Mouse (Mus musculus): ENCODE data around the gene Gm1110.
"Not testable (repeated sequence)": the region's sequence is repeated elsewhere in the genome, so short reads cannot be mapped to it uniquely, and the experiment has no call there.

Gene Gm1110

DNA sequence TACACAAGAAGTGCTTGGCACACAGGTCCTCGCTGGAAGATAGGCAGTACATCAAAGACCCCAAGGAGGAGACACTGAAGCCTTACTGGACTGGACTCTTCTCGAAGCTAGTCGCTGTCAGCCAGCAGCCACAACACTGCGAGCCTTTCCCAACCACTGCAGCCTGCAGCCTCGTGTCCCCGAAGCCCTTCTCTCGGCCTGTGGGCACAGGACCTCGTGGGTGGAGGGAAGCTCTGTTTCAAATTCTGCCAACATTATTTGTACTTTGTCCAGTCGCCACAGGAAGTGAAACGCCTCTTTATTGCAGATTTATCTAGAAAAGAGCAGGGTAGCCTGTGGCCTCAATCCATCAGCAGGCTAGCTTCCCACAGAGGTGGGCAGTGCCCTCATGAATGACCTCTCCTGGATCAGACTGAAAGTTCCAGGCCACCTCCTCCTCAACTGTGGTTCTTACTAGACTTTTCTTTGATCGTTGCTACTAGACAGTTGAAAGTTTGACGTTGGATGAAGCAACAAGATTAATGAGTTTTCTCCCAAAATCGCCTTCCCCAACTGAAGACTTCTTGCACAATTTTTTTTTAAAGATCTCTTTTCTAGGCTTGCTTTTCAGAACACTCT, at the start of gene Gm1110:
Gm1110 (minus strand) TSS at position 203 of the 618 bp plus-strand sequence.
- no peak for DNase-seq (ENCODE audit: low spot score)

DNA sequence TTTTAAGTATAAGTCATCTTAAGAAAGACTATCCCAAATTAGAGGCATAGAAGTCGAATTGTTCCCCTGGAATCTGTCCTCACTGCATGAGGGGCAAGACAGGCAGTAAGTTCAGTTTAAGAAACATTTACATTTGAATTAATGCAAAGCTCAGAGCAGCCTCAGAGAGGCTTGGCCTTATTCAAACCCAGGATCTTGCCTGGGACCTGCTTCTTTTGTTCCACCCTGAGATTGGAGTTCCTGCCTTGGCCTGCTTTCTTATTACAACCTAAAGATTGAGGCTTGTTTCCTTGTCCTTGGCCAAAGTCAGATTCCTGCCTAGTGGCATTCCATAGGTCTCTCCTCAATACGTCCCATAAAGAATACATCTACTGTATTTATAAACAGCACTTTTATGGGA, 24.9 kb upstream of the Gm1110 start:
- no peak for DNase-seq (ENCODE audit: low spot score)

DNA sequence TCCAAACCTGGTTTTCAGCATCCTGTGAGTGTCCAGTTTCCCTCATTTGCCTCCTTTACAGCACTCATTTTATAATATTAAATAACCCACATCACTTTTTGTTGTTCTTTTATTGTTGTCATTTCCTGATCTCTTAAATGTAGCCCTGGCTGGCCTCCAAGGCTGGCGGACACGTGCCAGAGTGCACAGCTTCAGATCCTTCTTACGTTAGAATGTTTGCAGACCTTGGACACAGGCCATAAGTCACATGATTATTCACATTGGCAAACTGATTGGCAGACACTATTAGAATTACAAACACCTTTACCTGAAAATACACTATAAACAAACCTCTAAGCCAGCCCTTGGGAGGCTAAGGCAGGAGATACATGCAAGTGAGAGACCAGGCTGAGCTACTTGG, 1.2 kb upstream of the Gm1110 start:
- DNase-seq (ENCODE audit: low spot score): no peak

DNA sequence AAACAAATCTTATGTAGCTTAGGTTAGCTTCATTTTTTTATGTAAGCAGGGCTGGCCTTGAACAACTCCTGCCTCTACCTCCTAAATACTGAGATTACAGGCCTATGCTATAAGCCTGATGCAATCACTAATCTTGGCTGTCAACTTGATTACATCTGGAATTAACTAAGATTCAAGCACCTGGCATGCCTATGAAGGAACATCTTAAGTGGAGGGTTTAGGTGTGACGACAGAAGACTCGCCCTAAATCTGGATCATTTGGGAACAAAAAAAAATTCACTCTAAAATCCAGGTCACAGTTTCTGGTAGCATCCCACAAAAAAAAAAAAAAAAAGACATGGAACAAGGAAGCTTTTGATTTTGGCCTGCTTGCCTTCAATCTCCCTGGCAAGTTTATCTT, 3.1 kb downstream of the Gm1110 start:
- DNase-seq (ENCODE audit: low spot score): no peak

DNA sequence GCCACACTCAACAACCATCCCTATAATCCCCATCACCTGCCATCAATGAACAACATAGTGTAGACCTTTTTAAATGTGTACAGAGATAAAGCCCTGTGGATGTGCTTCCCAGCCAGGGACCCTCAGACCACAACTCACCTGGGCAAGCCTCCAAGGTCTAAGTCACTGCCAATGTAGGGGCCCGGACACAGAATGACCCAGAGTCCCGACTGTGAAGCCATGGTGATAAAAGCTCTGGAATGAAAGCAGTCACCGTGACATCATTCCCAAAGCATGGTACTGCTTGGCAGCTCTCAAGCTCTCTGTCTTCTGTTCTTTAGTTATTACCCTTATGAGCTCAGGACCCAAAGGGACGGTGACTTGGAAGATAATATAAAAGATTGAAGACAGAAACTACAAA, 9.8 kb downstream of the Gm1110 start:
- DNase-seq (ENCODE audit: low spot score): no peak

DNA sequence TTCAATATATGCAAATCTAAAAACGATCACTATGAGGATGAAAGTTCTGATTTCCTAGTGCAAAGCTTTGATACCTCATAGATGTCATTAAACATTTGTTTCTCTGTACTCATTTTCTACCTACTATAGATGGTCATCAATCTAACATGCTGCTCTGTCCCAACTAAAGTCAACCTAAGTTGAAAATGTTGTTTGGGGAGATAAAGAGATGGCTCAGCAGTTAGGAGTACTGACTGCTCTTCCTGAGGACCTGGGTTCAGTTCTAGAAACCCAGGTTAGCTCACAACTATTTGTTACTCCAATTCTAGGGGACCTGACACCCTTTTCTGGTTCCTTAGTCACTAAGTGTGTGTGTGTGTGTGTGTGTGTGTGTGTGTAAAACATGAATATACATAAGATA, 11.7 kb downstream of the Gm1110 start:
- no peak for DNase-seq (ENCODE audit: low spot score)

DNA sequence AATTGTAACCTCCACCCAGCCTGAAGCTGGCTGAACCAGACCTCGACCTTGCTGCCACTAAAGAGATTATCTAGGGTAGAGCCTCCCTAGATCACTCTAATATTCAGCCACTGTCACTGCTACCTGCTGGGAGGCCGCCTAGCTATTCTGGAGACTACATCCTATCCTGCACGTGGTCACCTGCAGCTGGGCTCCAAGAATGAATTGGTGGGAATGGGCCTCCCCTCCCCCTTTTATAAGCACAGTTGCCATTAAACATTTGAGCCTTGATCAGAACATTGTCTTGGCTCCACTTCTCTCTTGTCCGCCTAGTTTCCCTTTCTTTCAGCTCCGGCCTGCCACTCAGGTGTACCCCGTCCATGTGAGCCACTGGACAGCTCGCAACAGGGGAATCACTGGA, 53.1 kb downstream of the Gm1110 start:
- DNase-seq (ENCODE audit: low spot score): not testable (repeated sequence)

DNA sequence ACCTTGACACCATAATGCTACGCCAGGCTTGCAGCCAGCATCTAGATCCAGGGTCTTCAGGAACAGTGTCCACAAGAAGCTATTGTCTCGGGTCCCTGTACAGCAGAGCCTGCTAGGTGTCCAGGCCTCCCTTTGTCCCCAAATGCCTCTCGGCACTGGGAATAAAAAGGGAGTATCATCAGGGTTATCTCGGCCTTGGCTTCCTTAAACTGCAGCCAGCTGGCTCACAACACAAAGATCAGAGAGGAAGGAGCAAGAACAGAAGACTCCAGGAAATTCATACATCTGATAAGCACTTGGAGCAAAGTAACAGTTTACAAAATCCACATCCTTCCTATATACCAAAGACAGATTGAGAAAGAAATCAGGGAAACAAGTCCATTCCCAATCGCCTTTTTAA, 62.2 kb downstream of the Gm1110 start, which contains the start of gene Glb1l3:
Glb1l3 (minus strand) TSS at position 140 of the 400 bp plus-strand sequence.
- no peak for DNase-seq (ENCODE audit: low spot score)

DNA sequence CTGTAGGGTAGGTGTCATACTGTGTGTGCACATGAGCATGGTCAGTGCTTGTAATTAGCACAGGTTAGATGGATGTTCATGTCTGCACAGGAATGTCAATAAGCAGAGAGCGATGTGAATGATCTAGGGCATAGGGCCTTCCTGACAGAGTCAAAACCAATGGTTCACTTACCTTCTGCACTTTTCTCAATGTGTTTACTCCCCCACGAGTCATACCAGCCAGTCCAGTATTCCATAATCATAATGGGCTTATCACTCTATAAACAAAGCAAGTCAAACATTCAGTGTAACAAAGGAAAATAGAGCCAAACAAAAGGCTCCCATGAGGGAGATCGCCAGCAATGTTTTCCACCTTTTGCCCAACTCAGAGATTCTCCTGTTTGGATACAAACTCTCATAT, 91.8 kb downstream of the Gm1110 start:
- no peak for DNase-seq (ENCODE audit: low spot score)
